Mouse (Mus musculus): Measurements from ENCODE around the gene Btbd35f18. TPM values are rescaled to one million over a fixed set of nuclear protein-coding genes. Genes with fewer than 3 reads are reported as not detected.
"Not testable (repeated sequence)": the region's sequence is repeated elsewhere in the genome, so short reads cannot be mapped to it uniquely, and the experiment has no call there.

Gene Btbd35f18
- polyA plus RNA-seq (2012; rRNA removed): not detected in 2 replicates

DNA sequence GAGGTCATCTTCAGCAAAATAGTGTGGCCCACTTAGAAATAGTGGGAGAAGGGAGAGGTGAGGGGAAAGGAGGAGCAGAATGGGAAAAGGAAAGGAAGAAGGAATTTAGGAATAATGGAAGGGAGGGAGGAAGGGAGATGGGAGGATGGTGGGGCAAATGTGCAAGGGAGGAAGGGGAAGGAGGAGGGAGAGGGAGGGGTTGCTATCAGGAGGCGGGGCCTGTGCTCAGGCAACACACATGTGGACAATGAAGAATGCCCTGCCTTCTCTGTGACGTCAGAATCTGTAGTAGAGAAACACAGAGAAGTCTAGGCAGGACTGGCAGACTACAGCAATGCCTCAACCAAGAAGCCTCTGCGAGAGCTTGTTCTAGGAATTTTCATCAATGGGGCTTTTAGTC is at the start of gene Btbd35f18:
Gene Btbd35f18, plus strand, starts transcription at position 301 of the 400 bp plus-strand sequence.
- DNase-seq (ENCODE audit: extremely low spot score in 1 of 2, low spot score in 1 of 2): not testable (repeated sequence)

Other genes with a start within 250 kb of the Btbd35f18 start
- not detected in 2 replicates for gene Btbd35f10, start 52.7 kb downstream of the Btbd35f18 start, polyA plus RNA-seq (2012; rRNA removed)

Data from frontal cortex, adult 2 months (tissue).